ENCODE assay signal across 10 mouse cellular contexts in the genomic region with DNA sequence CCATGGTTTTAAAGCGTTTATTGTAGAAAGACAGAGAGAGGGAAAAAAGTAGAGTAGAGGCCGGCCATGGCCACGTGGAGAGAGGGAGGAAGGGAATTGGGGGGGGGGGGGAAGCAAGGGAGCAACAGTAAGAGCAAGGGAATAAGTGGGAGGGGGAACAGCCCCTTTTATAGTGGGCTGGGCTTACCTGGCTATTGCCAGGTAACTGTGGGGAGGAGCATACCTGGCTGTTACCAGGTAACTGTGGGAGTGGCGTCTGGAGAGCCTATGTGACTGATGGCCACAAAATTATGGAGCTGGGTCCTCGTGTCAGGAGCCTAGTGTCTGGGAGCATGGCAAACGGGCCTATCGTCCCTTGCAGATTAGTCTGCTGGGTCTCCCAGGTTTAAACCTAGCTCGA. TPM values are rescaled to one million over a fixed set of nuclear protein-coding genes. Genes with fewer than 3 reads are reported as not detected.
DNase-seq lines count a peak whose midpoint lies in the region; ATAC-seq lines count a peak whose summit lies in the region.
"Had no signal": no experiment of that assay in that cellular context is flagged by ENCODE, and none has a peak within 500 bp of the region (broad histone marks: within the 10 kb centered on the region; RNA-seq: fewer than 3 reads in every experiment).

No protein-coding gene starts in this region.

- DNase-seq in heart, postnatal 36 days: no peak
- no peak for DNase-seq in midbrain, embryonic 11.5 days (ENCODE audit: low spot score, missing footprints)
- DNase-seq in MN1 (ENCODE audit: low spot score): no peak
- no peak for DNase-seq in right cerebral cortex, postnatal 25 days
- no peak for DNase-seq in cerebellum, adult 11 months
- DNase-seq: right cerebral cortex, postnatal 4 days had no signal

- peaks cover 15 to 20% of the 10 kb centered on the region in 2 experiments for H3K4me1 ChIP-seq in heart, embryonic 14.5 days (ENCODE audit: control insufficient read depth in 2 of 2, insufficient read depth in 2 of 2, low read length in 2 of 2)
- H3K4me1 ChIP-seq in midbrain, embryonic 11.5 days (ENCODE audit: control insufficient read depth, insufficient read depth, low read length): peaks cover 4% of the 10 kb centered on the region; the same call in 1 of the 2 replicates
- H3K4me1 ChIP-seq in midbrain, embryonic 16.5 days (ENCODE audit: control insufficient read depth, insufficient read depth, low read length): peaks cover 4% of the 10 kb centered on the region; the same call in 1 of the 2 replicates
- 0 out of 2 replicates have a peak, but pooled peaks cover 3% of the 10 kb centered on the region for H3K4me1 ChIP-seq in limb, embryonic 13.5 days

- peaks cover 3% of the 10 kb centered on the region; the same call in 1 of the 2 replicates for H3K27me3 ChIP-seq in heart, embryonic 14.5 days (ENCODE audit: control insufficient read depth, insufficient read depth, low read length)
- no peaks in the 10 kb centered on the region; the same call in 1 of the 2 replicates for H3K27me3 ChIP-seq in midbrain, embryonic 11.5 days (ENCODE audit: control insufficient read depth, insufficient read depth, low read length)
- peaks cover 8% of the 10 kb centered on the region; the same call in 1 of the 2 replicates for H3K27me3 ChIP-seq in midbrain, embryonic 16.5 days (ENCODE audit: control insufficient read depth, insufficient read depth, low read depth, low read length)
- peaks cover 2% of the 10 kb centered on the region; the same call in 1 of the 2 replicates for H3K27me3 ChIP-seq in limb, embryonic 13.5 days

- peak overlapping the region; percentile 38 to 63; a peak in 1 of 4 replicates for H3K4me3 ChIP-seq in heart, embryonic 14.5 days (ENCODE audit: control insufficient read depth in 1 of 2, insufficient read depth in 1 of 2, low read depth in 1 of 2, low read length in 2 of 2)
- no peak overlapping the region for H3K4me3 ChIP-seq in midbrain, embryonic 11.5 days (ENCODE audit: low read depth, low read length)
- no peak overlapping the region for H3K4me3 ChIP-seq in midbrain, embryonic 16.5 days (ENCODE audit: low read depth, low read length)
- peak overlapping the region; percentile 48; the same call in 1 of the 2 replicates for H3K4me3 ChIP-seq in limb, embryonic 13.5 days

- peak overlapping the region; percentile 66 for H3K4me2 ChIP-seq in heart, embryonic 14.5 days (ENCODE audit: low read length)
- H3K4me2 ChIP-seq in midbrain, embryonic 11.5 days: peak overlapping the region; percentile 46; the same call in 1 of the 2 replicates
- H3K4me2 ChIP-seq in midbrain, embryonic 16.5 days (ENCODE audit: low read length): no peak overlapping the region
- peak overlapping the region; percentile 80 for H3K4me2 ChIP-seq in limb, embryonic 13.5 days (replicated peaks)

- intact Hi-C loops in heart, postnatal 36 days (cut with DNase I): no loop called here

- no peak overlapping the region for H3K27ac ChIP-seq in heart, embryonic 14.5 days (replicated peaks in 1 of 2; ENCODE audit: control insufficient read depth in 1 of 2, insufficient read depth in 1 of 2, low read depth in 2 of 2, low read length in 2 of 2)
- no peak overlapping the region for H3K27ac ChIP-seq in midbrain, embryonic 11.5 days (ENCODE audit: low read depth, low read length)
- no peak overlapping the region for H3K27ac ChIP-seq in midbrain, embryonic 16.5 days (ENCODE audit: low read length)
- no peak overlapping the region for H3K27ac ChIP-seq in limb, embryonic 13.5 days

- H3K9ac ChIP-seq in heart, embryonic 14.5 days (ENCODE audit: low read length): no peak overlapping the region
- H3K9ac ChIP-seq in midbrain, embryonic 11.5 days (ENCODE audit: low read length): no peak overlapping the region
- no peak overlapping the region for H3K9ac ChIP-seq in midbrain, embryonic 16.5 days (ENCODE audit: low read depth, low read length)
- no peak overlapping the region; the same call in 1 of the 2 replicates for H3K9ac ChIP-seq in limb, embryonic 13.5 days

- 56% methylated on average over 8 of the region's 8 CpGs for WGBS in heart, embryonic 14.5 days
- 38% methylated on average over 8 of the region's 8 CpGs for WGBS in midbrain, embryonic 11.5 days
- WGBS in midbrain, embryonic 16.5 days: 51% methylated on average over 8 of the region's 8 CpGs
- 34% methylated on average over 8 of the region's 8 CpGs for WGBS in limb, embryonic 13.5 days

- no peak for ATAC-seq in heart, embryonic 14.5 days (ENCODE audit: insufficient number of reproducible peaks, insufficient read depth, low FRiP score, low read depth)
- no peak for ATAC-seq in midbrain, embryonic 11.5 days (ENCODE audit: low FRiP score)
- no peak for ATAC-seq in midbrain, embryonic 16.5 days
- no peak for ATAC-seq in limb, embryonic 13.5 days (ENCODE audit: low FRiP score, low read depth)

- no peaks in the 10 kb centered on the region for H3K36me3 ChIP-seq in heart, embryonic 14.5 days (ENCODE audit: control insufficient read depth, insufficient read depth, low read length)
- H3K36me3 ChIP-seq in midbrain, embryonic 11.5 days (ENCODE audit: control insufficient read depth, insufficient read depth, low read length): no peaks in the 10 kb centered on the region
- H3K36me3 ChIP-seq in midbrain, embryonic 16.5 days (ENCODE audit: control insufficient read depth, insufficient read depth, low read length): no peaks in the 10 kb centered on the region
- no peaks in the 10 kb centered on the region for H3K36me3 ChIP-seq in limb, embryonic 13.5 days

- no peaks in the 10 kb centered on the region for H3K9me3 ChIP-seq in heart, embryonic 14.5 days (ENCODE audit: control insufficient read depth, low read length)
- no peaks in the 10 kb centered on the region for H3K9me3 ChIP-seq in midbrain, embryonic 11.5 days (ENCODE audit: control insufficient read depth, low read length)
- no peaks in the 10 kb centered on the region for H3K9me3 ChIP-seq in midbrain, embryonic 16.5 days (replicated peaks; ENCODE audit: control insufficient read depth, low read length, poor library complexity, severe bottlenecking)
- H3K9me3 ChIP-seq in limb, embryonic 13.5 days: no peaks in the 10 kb centered on the region

RNA-seq across cellular contexts. Expression of a gene that starts 18.2 kb away (rescaled TPM):
- polyA plus RNA-seq in heart, embryonic 14.5 days (2014; fragmentation: Nextera tagmentation; extraction: Ambion mirVana): 2.4 and 3.9 TPM in 2 replicates
- not detected for total RNA-seq in heart, postnatal 36 days (2021)
- polyA plus RNA-seq in midbrain, embryonic 11.5 days (2014; fragmentation: Nextera tagmentation; extraction: Ambion mirVana): 0.39 and 0.51 TPM in 2 replicates
- 1.3 and 1.9 TPM in 2 replicates for polyA plus RNA-seq in midbrain, embryonic 16.5 days (2015; fragmentation: Nextera tagmentation; extraction: Ambion mirVana)
- polyA plus RNA-seq in limb, embryonic 13.5 days (2015; fragmentation: Nextera tagmentation; extraction: Ambion mirVana): 4.5 and 4.8 TPM in 2 replicates
- polyA plus RNA-seq: large intestine, adult 2 months had no signal

RNA-seq across cellular contexts. Expression of a gene that starts 31.6 kb away (rescaled TPM):
- 14.8 and 15.6 TPM in 2 replicates for polyA plus RNA-seq in heart, embryonic 14.5 days (2014; fragmentation: Nextera tagmentation; extraction: Ambion mirVana)
- 1 to 10 TPM; 5.7 to 7.8 TPM for total RNA-seq in heart, postnatal 36 days (2021)
- polyA plus RNA-seq in midbrain, embryonic 11.5 days (2014; fragmentation: Nextera tagmentation; extraction: Ambion mirVana): 5.1 and 7.0 TPM in 2 replicates
- polyA plus RNA-seq in midbrain, embryonic 16.5 days (2015; fragmentation: Nextera tagmentation; extraction: Ambion mirVana): 6.2 and 7.6 TPM in 2 replicates
- 6.7 TPM in 2 replicates for polyA plus RNA-seq in limb, embryonic 13.5 days (2015; fragmentation: Nextera tagmentation; extraction: Ambion mirVana)

Comparison
In these comparisons a context has a peak if more than half of its experiments do, and no peak if none do; other contexts are left out.
1. H3K4me3 ChIP-seq: peak in heart, embryonic 14.5 days (2 of 2) and limb, embryonic 13.5 days (single experiment); none in midbrain, embryonic 11.5 days (single experiment) and midbrain, embryonic 16.5 days (single experiment).